Mouse (Mus musculus) retina, postnatal 1 day (tissue): ENCODE results near the gene Rab3il1.

Source experiments
- DNase-seq: peaks from one replicate; pipeline ENCODE4 v3.0.0-alpha.2; 2012

Rab3il1 gene

DNA sequence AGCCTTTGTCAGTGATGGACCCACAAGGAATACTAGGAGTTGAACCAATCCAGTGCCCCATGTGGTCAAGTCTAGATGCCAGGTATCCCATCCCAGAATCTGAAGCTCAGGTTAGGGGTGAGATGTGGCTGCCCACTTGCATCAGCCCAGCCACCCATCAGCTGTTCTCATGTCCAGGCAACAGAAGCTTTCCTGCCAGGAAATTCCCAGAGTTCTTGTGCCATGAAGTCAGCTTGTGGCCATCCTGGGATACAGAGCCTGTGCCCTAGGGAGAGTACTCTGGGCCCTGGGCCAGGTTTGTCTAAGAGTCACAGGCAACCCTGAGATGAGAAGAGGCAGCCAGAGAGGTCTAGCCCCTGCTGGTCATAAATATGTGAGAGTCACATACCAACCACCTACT, 42.2 kb downstream of the Rab3il1 start:
- no peak for DNase-seq

DNA sequence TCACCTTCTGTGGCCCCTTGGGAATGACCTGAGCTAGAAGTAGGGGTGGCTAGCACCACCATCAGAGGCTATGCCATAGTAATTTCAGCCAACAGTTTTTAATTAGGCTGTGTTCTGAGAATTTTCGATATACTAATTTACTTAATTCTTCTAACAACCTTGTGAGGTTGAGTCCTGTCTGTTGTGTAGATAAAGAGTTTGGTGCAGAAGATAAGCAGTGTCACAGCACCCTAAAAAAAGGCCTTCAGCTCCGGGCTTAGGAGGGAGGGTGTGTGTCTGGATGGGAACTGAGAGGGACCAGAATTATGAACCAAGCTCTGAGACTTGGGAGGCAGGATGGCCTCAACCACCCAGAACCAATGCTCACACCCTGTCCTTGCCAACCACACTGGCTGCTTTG, 44.2 kb downstream of the Rab3il1 start:
- DNase-seq = no peak

DNA sequence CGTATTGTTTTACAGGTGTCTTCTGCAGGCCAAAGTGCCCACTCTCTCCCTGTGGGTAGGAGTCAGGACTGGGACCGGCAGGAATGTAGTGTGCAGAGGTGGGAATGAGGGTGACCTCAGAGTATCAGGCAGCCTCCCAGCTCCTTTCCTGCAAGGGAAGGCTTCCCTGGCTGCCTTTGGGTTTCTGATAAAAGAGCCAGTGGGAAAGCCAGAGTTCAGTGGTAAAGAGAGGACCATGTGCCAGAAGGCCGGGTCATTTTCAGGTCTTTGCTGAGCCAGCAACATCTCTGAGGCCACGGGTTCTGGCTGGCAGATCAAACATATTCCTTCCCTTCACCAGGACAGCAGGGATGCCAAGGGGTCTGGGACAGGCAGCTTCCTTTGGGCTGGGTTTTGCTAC, 44.9 kb downstream of the Rab3il1 start:
- DNase-seq = no peak

DNA sequence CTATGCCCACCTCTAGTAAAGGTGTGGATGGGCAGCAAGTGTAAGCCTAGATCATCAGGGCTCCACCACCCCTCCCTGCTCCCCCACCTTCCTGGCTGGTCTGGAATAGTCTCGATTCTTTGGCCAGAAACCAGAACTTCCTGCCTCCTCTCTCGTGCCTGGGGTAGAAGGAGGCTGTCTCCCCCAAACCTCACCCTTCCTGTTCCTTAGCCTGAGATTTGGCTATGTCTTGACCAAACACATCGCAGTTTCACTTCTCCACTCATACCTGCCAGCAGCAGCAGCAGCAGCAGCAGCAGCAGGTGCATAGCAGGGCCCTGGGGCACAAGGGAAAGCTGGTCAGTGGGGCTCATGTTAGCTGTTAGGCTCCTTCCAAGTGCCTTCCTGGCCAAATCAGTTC, 45.5 kb downstream of the Rab3il1 start:
- no peak for DNase-seq

DNA sequence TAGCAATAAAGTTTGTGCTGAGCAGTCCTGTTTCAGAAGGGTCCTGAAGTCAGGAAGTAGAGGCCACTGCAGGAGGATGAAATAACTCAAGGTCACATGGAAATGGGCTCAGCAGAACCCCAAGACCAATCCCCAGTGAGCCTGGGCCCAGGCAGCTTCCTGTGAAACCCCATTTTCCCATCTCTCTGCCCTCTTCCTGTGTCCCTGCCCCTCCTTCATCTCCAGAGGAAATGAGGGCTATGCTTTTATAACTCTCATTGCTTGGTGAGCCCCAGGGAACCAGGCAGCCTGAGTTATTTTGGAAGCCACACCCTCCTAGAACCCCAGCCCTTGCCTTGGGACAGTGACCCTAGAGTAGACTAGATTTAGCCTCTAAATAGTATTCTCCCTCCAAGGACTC, 48.1 kb downstream of the Rab3il1 start:
- DNase-seq = no peak

DNA sequence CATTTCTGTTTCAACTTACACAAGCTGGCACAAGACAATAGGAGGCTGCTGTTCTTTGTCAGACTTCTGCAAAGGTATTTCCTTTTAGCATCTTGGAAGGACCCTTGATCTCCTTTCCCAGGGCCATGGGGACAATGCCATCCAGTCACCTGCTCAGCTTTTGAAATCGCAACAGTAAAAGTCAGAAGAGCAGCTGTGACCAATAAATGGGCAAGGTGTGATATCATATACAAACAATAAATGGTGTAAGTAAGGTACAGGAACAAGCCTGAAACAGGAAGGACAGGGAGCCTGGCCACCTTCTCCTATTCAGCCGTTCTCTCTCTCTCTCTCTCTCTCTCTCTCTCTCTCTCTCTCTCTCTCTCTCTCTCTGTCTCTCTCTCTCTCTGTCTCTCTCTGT, 49.0 kb downstream of the Rab3il1 start:
- no peak for DNase-seq

DNA sequence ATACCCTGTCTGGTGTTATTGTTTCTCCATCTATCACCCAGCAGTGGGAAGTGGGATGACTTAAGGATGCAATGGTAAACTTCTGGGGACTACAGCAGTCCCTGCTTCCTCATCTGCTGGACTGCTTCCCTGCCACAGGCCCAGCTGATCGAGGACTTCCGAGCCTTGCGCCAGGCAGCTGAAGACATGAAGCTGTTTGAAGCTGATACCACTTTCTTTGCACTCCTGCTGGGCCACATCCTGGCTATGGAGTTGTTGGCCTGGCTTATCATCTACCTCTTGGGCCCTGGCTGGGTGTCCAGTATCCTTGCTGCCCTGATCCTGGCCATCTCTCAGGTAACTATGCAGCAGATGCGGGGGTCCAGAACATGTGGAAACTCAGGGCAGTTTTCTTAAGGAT, 51.2 kb downstream of the Rab3il1 start:
- no peak for DNase-seq

DNA sequence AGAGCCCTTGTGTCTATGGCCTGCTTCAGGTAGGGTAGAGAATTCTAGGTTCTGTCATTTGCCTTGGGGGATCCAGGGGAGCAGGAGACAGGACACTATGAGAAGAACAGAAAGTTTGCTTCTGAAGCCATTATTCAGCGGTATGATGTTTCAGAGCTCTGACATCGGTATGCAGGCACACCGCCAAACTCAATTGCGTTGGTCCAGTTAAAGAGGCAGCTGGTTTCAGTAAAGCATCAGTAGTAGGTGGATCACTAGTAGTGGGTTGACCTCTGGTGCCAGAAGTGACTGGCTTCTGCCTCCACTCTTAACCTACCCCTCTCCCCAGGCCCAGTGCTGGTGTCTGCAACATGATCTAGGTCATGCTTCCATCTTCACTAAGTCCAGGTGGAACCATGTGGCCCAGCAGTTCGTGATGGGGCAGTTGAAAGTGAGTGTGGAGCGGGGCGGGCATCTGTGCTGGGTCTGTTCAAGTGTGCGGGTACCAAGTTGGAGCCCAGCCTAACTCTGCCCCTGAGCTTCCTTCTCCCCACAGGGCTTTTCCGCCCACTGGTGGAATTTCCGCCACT, 52.3 kb downstream of the Rab3il1 start:
- no peak for DNase-seq

DNA sequence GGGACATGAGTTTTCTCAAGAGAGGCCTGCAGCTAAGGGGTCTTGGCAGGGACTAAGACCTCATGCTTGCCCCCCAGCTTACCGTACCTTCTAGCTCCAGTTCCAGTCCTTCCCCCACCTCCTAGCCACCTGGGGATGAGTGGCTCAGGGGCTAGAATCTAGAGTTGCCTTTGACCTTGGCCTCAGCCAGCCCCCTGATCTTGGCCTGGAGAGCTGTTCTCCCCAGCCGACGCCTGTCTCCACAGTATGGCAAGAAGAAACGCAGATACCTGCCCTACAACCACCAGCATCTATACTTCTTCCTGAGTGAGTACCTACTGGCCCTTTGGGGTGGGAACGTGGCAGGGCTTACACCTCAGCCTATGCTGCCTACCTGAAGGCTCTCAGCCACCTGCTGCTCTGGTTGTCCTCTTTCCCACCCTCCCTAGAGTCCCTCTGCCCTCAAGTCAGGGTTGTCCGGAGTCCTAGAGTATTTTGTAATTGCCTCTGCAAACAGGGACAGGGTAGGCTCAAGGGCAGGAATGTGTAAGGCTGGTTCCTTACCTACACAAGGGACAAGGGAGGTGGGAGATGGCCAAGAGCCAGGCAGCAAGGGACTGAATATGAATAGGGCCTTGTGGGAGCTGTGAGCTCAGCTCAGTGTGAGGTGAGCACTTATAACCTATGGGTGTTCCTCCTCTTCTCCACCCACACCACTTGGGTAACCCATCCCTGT, 53.0 kb downstream of the Rab3il1 start:
- DNase-seq = no peak

DNA sequence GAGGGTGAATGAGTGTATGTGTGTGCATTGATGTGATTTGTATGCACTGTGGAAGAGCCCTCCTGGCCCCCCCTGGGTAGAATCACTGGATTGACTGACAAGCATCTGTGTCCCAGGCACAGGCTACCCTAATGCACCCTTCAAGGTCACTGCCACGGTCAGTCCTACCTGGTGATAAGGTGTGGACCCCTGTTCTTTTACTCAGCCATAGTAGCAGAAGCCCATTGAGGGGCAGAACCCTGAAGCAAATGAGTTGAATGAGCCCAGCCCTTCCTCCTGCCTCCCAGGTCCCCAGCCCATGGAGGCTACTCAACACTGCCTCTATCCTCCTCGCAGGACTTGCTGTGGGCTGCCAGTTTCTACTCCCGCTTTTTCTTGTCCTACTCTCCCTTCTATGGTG, 53.8 kb downstream of the Rab3il1 start:
- DNase-seq = no peak

DNA sequence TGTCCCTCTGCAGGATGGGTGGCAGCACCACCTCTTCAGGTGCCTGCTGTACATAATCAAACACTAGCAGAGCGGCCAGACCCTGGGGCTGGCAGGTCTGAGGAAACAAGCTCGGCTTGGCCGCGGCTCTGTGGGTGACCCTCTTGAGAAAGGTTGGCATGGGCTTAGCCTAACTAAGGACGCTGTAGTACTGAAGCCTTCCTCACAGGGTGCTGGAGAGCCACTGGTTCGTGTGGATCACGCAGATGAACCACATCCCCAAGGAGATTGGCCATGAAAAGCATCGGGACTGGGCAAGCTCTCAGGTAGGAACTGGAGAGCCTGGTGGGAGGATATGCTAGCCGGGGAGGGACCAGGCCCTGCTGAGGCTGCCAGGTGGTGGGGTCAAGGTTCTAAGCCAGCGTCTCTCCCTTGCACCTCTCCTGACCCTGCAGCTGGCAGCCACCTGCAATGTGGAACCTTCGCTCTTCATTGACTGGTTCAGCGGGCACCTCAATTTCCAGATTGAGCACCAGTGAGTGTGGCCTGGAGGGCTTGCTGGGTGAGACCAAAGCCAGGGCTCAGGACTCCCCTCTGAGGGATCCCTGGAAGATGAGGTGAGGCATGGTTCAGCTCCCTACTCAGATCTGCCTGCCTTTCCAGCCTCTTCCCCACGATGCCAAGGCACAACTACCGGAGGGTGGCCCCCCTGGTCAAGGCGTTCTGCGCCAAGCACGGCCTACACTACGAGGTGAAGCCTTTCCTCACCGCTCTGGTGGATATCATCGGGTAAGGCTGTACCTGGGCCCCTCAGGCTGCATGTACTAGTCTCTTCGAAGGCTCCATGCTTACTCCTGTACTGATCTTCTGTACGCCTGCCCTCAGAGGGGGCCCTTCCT, 54.6 kb downstream of the Rab3il1 start:
- no peak for DNase-seq

DNA sequence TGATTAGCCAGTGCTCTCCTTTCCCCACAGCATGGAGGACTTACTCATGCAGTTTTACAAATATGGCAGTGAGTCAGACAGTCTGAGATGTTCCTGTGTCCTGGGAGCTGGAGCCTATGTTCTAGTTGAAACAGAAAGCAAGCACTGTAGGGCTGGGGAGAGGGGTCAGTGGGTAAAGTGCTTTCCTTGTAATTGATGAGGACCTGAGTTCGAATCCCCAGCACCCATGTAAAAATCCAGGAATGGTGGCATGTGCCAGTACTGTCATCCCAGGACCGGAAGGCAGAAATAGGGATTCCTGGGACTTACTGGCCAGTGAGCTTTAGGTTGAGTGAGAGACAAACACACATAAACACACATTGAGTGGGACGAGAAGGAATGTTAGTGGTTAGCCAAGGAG, 55.2 kb downstream of the Rab3il1 start:
- DNase-seq = no peak

DNA sequence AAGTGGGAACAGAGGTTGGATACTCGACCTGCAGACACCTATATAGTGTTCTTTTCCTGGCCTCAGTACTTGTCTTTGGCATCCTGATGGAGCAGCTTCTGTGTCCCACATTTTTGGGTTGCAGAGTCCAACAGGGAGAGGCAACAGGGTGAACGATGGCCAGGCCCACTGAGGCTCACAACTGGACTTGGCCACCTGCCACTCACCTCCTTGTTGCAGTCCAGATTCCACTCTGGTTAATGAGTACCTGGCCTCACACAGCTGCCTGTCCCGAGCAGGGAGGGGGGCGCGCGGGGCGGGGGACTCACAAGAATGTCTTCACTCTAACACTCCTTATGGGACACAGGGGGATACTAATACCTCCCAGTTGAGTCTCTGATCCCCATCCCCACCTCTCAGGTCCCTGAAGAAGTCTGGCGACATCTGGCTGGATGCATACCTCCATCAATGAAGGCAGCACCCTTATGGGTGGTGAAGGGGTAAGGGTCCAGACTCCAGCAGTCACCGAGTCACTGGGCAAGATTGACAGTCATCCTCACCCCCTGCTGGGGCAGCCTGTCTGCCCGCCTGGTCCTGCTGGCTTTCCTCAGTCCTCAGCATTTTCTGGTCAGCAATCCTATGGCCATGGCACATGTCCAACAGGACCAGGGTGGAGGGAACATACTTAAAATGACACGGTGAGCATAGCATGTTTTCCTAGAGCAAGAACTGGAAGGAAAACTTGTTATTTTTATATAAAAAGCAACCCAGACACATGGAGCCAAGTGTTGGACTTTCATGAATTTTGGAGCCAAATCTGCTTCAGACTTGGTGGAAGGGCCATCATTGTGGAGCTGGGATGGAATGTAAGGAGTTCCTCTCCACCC, 56.2 kb downstream of the Rab3il1 start:
- no peak for DNase-seq

DNA sequence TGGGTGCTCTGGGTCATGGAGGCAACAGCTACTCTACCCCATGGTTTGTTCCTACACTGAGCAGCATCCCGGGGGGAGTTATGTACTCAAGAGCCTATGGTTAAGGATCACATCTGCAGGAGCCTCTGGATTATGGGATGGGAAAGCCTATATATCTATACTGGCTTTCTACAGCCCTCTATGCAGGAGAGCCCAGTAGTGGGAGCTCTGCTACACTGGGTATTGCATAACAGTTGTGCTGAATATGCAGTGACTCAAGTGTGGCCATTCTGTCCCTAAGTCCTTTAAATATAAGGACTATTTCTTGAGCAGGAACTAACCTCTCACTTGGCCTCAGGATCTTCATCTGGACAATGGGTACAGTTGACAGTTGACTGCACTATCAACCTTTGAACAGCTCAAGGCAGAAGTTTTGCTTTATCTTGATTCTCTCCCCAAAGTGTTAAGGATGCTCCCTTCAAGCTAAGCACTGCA, 56.9 kb downstream of the Rab3il1 start:
- no peak for DNase-seq

DNA sequence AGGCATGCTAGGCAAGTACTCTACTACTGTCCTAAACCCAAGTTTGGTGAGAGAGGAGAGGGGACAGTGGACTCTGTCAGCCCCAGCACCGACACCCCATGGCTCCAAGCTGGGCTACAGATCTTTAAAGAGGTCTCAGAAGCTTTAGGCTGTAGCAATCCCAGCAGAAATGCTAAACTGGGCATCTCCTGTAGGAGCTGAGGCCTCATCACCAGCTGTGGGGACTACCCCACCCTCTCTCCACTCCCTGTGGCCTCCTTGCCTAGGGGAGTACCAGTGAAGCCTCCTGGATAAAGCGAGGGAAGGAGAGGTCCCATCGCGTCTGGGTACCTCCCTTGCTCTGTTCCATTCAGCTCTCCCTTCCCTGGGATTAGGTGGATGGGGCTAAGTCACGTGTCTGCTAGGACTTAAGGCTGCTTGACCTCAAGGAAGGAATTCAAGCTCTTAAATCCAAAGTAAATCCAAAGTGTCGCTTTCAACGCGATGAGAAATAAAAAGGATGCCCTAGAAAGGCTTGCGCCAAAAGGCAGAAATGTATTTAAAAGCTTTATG, 57.5 kb downstream of the Rab3il1 start:
- DNase-seq = no peak

DNA sequence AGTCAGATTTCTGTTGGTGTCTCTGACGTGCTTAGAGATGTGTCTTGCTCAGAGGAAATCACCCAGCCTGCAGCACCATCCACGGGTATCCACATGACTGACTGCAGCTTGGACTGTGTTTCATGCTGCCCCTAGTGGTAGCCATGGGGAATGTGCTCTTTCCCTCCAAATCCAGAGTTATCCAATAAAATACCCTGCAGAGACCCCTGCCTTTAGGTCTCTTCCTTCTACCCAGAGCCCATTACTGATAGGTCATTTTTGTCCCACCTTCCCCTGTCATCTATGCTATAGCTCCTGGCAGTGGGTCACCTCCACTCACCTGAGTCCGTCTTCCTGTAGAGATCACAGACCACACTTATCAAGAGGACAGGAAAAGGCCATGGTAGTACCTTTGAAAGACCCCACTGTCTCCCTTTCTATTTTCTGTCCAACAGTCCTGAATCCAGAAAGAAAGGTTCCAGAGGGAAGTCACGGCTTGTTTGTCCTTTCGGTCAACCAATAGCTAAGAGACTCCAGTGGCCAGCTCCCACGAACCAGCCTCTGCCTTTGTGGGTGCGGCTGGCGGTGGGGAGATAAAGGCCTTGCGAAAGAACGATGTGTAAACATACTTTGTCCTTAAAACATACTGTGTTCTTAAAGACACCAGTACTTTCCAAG, 58.6 kb downstream of the Rab3il1 start:
- peak; percentile 77 for DNase-seq

DNA sequence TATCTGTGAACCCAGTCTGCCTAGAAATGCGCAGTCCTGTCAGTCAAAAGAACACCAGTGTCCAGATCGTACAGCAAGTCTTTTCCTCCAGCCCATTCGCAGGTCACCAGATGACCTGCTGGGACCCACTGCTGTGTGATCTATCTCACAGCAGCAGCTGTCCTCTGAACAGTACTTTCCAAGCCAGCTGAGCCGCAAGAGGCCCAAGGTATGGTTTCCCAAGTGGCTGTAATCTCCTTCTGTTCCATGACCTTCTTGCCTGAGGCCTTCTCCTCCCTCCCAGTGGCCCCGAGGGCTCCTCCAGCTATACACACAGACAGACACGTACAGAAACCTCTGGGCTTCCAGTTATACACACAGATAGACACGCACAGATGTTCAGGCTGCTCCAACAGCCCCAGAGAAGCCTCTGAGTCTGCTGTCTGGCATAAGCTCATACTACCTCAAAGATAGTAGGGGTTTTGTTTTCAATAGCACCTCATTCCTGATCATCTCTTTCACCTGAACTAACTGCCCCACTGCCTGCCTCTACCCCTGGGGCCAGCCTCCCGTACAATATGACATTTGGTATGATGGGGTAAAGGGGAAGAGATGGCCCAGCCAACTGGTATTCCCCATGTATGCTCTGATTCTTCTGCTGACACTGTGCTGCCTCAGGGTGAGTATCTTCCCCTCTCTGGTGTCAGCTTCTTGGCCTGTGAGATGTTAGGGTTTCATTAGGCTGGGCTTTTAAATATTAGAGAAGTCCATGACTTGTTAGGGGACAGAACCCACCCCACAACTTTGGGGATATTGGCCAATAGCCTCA, 59.5 kb downstream of the Rab3il1 start:
- DNase-seq = peak; percentile 38

DNA sequence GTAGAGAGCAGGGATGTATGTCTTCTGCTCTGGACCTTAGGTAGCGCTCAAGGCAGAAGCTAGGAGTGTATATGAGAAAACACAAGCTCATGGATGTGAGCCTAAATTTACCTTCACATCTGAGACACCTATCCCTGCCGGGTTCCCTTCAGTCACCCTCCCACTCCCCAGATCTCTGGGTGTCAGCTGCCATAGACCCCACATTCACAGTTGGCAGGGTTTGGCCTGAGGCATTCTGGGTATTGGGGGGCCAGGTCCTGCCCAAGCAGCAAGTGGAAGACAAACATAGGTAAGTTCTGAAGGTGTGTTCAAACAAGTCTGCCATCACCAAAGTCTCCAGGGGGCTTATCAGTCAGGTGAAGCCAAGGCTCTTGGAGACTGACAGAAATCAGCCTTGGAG, 60.2 kb downstream of the Rab3il1 start:
- DNase-seq = no peak

DNA sequence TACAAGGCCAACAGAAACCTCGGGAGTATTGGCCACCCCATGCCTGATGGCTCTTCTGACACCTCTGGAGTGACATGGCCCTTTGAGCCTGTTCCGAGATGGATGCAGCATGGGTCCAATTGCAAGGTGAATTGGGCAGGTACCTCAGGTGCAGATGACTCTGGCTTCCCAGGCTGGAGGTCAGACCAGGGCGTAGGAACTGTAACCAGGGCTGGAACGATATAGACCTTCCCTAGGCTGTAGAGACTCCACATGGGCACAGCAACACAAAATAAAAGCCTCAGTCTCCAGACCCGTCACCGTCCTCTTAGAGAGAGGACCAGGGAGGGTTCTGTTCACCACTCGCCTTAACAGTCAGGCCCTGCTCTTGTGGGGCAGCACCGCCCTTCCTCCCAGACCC, 60.8 kb downstream of the Rab3il1 start:
- DNase-seq = no peak

DNA sequence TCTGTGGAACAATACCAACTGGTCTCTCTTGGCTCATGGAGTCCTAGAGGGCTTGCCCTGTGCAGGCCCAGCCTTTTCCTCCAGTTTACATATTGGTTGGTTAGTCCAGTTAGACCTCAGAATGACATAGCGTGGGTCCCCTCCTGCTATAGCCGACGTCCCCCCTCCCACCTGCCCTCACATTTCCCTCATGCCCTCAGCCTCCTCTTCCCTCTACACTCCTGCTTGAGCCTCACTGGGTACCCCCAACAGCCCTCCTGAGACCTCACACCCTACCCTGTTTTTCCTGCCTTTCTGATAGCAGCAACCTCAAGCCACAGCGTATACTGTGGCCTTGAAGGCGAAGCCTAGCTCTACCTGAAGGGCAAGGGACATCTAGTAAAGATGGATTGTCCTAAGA, 61.4 kb downstream of the Rab3il1 start:
- no peak for DNase-seq
